Mouse (Mus musculus): ENCODE results near the gene Zfp13. TPM values are rescaled to one million over a fixed set of nuclear protein-coding genes. Genes with fewer than 3 reads are reported as not detected.
A peak's percentile ranks its signal among the peaks of the same experiment; 100 is the strongest.

Zfp13 gene
- polyA plus RNA-seq, 1 experiment from 2014 or later = 28.5 TPM

GRCm38 (mm10) chr17:23546702-23547505 is 52.4 kb downstream of the Zfp13 start:
- Histone ChIP-seq H3K9ac (replicated peaks; ENCODE audit: low read depth, low read length) (peak overlapping the region; percentile 65), H3K27ac (ENCODE audit: low read length) (peak overlapping the region; percentile 56; the same call in 1 of the 2 replicates), H3K27me3 (replicated peaks; ENCODE audit: control insufficient read depth, insufficient read depth, low read length) (no peaks in the 10 kb centered on the region), H3K4me2 (ENCODE audit: low read length) (peak overlapping the region; percentile 60), H3K36me3 (ENCODE audit: control insufficient read depth, insufficient read depth) (no peaks in the 10 kb centered on the region), H3K4me3 (replicated peaks; ENCODE audit: low read length) (peak overlapping the region; percentile 72), H3K4me1 (replicated peaks; ENCODE audit: control insufficient read depth, insufficient read depth, low read length) (peaks cover 21% of the 10 kb centered on the region), H3K9me3 (ENCODE audit: control insufficient read depth, low read length) (no peaks in the 10 kb centered on the region)
- WGBS = under 1% methylated on average over 42 of the region's 42 CpGs
- ATAC-seq = peak; percentile 15

GRCm38 (mm10) chr17:23546333-23546701 is 53.0 kb downstream of the Zfp13 start:
- Histone ChIP-seq H3K4me2 (ENCODE audit: low read length) (peak overlapping the region; percentile 60), H3K4me3 (replicated peaks; ENCODE audit: low read length) (peak overlapping the region; percentile 72), H3K9me3 (ENCODE audit: control insufficient read depth, low read length) (no peaks in the 10 kb centered on the region), H3K9ac (replicated peaks; ENCODE audit: low read depth, low read length) (peak overlapping the region; percentile 65), H3K4me1 (replicated peaks; ENCODE audit: control insufficient read depth, insufficient read depth, low read length) (peaks cover 17% of the 10 kb centered on the region), H3K27ac (ENCODE audit: low read length) (no peak overlapping the region), H3K27me3 (replicated peaks; ENCODE audit: control insufficient read depth, insufficient read depth, low read length) (no peaks in the 10 kb centered on the region; the same call in 1 of the 2 replicates), H3K36me3 (ENCODE audit: control insufficient read depth, insufficient read depth) (no peaks in the 10 kb centered on the region)
- peak; percentile 20 for ATAC-seq
- WGBS = under 1% methylated on average over 20 of the region's 20 CpGs

GRCm38 (mm10) chr17:23545841-23546240 is 53.4 kb downstream of the Zfp13 start:
- no peak overlapping the region for H3K27ac ChIP-seq (ENCODE audit: low read length)
- peaks cover 12% of the 10 kb centered on the region for H3K4me1 ChIP-seq (replicated peaks; ENCODE audit: control insufficient read depth, insufficient read depth, low read length)
- ATAC-seq = no peak
- peaks cover 3% of the 10 kb centered on the region; the same call in 1 of the 2 replicates for H3K27me3 ChIP-seq (replicated peaks; ENCODE audit: control insufficient read depth, insufficient read depth, low read length)
- H3K36me3 ChIP-seq (ENCODE audit: control insufficient read depth, insufficient read depth) = no peaks in the 10 kb centered on the region
- WGBS = 11% methylated on average over 6 of the region's 6 CpGs
- H3K4me2 ChIP-seq (ENCODE audit: low read length) = peak overlapping the region; percentile 60; the same call in 1 of the 2 replicates
- no peaks in the 10 kb centered on the region for H3K9me3 ChIP-seq (ENCODE audit: control insufficient read depth, low read length)
- no peak overlapping the region for H3K9ac ChIP-seq (replicated peaks; ENCODE audit: low read depth, low read length)
- peak overlapping the region; percentile 72; the same call in 1 of the 2 replicates for H3K4me3 ChIP-seq (replicated peaks; ENCODE audit: low read length)

GRCm38 (mm10) chr17:23544766-23545165 is 54.5 kb downstream of the Zfp13 start:
- 93% methylated on average over 1 of the region's 1 CpGs for WGBS
- no peak overlapping the region for H3K4me2 ChIP-seq (ENCODE audit: low read length)
- H3K27ac ChIP-seq (ENCODE audit: low read length) = no peak overlapping the region
- H3K36me3 ChIP-seq (ENCODE audit: control insufficient read depth, insufficient read depth) = no peaks in the 10 kb centered on the region
- H3K4me1 ChIP-seq (replicated peaks; ENCODE audit: control insufficient read depth, insufficient read depth, low read length) = peaks cover 12% of the 10 kb centered on the region
- no peaks in the 10 kb centered on the region for H3K9me3 ChIP-seq (ENCODE audit: control insufficient read depth, low read length)
- H3K27me3 ChIP-seq (replicated peaks; ENCODE audit: control insufficient read depth, insufficient read depth, low read length) = peaks cover 11% of the 10 kb centered on the region
- no peak overlapping the region for H3K9ac ChIP-seq (replicated peaks; ENCODE audit: low read depth, low read length)
- no peak overlapping the region for H3K4me3 ChIP-seq (replicated peaks; ENCODE audit: low read length)
- no peak for ATAC-seq

- no peak overlapping the region for H3K27ac ChIP-seq (ENCODE audit: low read length)
- no peak overlapping the region for H3K9ac ChIP-seq (replicated peaks; ENCODE audit: low read depth, low read length)
- peaks cover 15% of the 10 kb centered on the region for H3K27me3 ChIP-seq (replicated peaks; ENCODE audit: control insufficient read depth, insufficient read depth, low read length)
- no peaks in the 10 kb centered on the region for H3K9me3 ChIP-seq (ENCODE audit: control insufficient read depth, low read length)
- WGBS = 77% methylated on average over 4 of the region's 4 CpGs
- no peak overlapping the region for H3K4me2 ChIP-seq (ENCODE audit: low read length)
- H3K4me1 ChIP-seq (replicated peaks; ENCODE audit: control insufficient read depth, insufficient read depth, low read length) = peaks cover 6% of the 10 kb centered on the region
- H3K4me3 ChIP-seq (replicated peaks; ENCODE audit: low read length) = no peak overlapping the region
- H3K36me3 ChIP-seq (ENCODE audit: control insufficient read depth, insufficient read depth) = no peaks in the 10 kb centered on the region
- ATAC-seq = no peak
Observed at GRCm38 (mm10) chr17:23543983-23544382, 55.3 kb downstream of the Zfp13 start.

- Histone ChIP-seq H3K4me1 (replicated peaks; ENCODE audit: control insufficient read depth, insufficient read depth, low read length) (peaks cover 7% of the 10 kb centered on the region), H3K9ac (replicated peaks; ENCODE audit: low read depth, low read length) (no peak overlapping the region), H3K36me3 (ENCODE audit: control insufficient read depth, insufficient read depth) (no peaks in the 10 kb centered on the region), H3K27me3 (replicated peaks; ENCODE audit: control insufficient read depth, insufficient read depth, low read length) (peaks cover 21% of the 10 kb centered on the region), H3K27ac (ENCODE audit: low read length) (no peak overlapping the region), H3K9me3 (ENCODE audit: control insufficient read depth, low read length) (no peaks in the 10 kb centered on the region), H3K4me3 (replicated peaks; ENCODE audit: low read length) (no peak overlapping the region), H3K4me2 (ENCODE audit: low read length) (no peak overlapping the region)
- no peak for ATAC-seq
- WGBS = 52% methylated on average over 5 of the region's 5 CpGs
Observed at GRCm38 (mm10) chr17:23543325-23543724, 56.0 kb downstream of the Zfp13 start.

- Histone ChIP-seq H3K9me3 (ENCODE audit: control insufficient read depth, low read length) (no peaks in the 10 kb centered on the region), H3K4me1 (replicated peaks; ENCODE audit: control insufficient read depth, insufficient read depth, low read length) (peaks cover 11% of the 10 kb centered on the region), H3K27me3 (replicated peaks; ENCODE audit: control insufficient read depth, insufficient read depth, low read length) (peaks cover 23% of the 10 kb centered on the region), H3K4me3 (replicated peaks; ENCODE audit: low read length) (no peak overlapping the region), H3K36me3 (ENCODE audit: control insufficient read depth, insufficient read depth) (no peaks in the 10 kb centered on the region), H3K27ac (ENCODE audit: low read length) (no peak overlapping the region), H3K9ac (replicated peaks; ENCODE audit: low read depth, low read length) (no peak overlapping the region), H3K4me2 (ENCODE audit: low read length) (no peak overlapping the region)
- ATAC-seq = no peak
- WGBS = 50% methylated on average over 4 of the region's 4 CpGs
Observed at GRCm38 (mm10) chr17:23542835-23543234, 56.5 kb downstream of the Zfp13 start.

GRCm38 (mm10) chr17:23542004-23542720 is 57.1 kb downstream of the Zfp13 start:
- ATAC-seq = no peak
- H3K36me3 ChIP-seq (ENCODE audit: control insufficient read depth, insufficient read depth) = no peaks in the 10 kb centered on the region
- H3K9me3 ChIP-seq (ENCODE audit: control insufficient read depth, low read length) = no peaks in the 10 kb centered on the region
- peaks cover 13% of the 10 kb centered on the region for H3K4me1 ChIP-seq (replicated peaks; ENCODE audit: control insufficient read depth, insufficient read depth, low read length)
- H3K27ac ChIP-seq (ENCODE audit: low read length) = no peak overlapping the region
- peaks cover 27% of the 10 kb centered on the region for H3K27me3 ChIP-seq (replicated peaks; ENCODE audit: control insufficient read depth, insufficient read depth, low read length)
- H3K9ac ChIP-seq (replicated peaks; ENCODE audit: low read depth, low read length) = 0 out of 2 replicates have a peak overlapping the region, but pooled peaks have one; percentile 18
- peak overlapping the region; percentile 10; the same call in 1 of the 2 replicates for H3K4me3 ChIP-seq (replicated peaks; ENCODE audit: low read length)
- 15% methylated on average over 12 of the region's 12 CpGs for WGBS
- peak overlapping the region; percentile 35 for H3K4me2 ChIP-seq (ENCODE audit: low read length)
